Mouse (Mus musculus) CH12.LX (cell line): ENCODE data around the gene Fam213a.

ENCODE experiments used
- CTCF ChIP-seq, 2 experiments: IDR thresholded peaks in 1 of 2; conservative IDR thresholded peaks in 1 of 2; 2 replicates each; pipeline ENCODE4 v1.5.1; 2011 to 2012; ENCODE audit warnings: low read depth in 2 of 2, low read length in 2 of 2, improper control_type of control experiment in 1 of 2, inconsistent platforms in 1 of 2, mild to moderate bottlenecking in 1 of 2, moderate library complexity in 1 of 2
- EP300 ChIP-seq: IDR thresholded peaks from 2 replicates; pipeline ENCODE4 v1.6.1; 2011; ENCODE audit warnings: low read length, improper control_type of control experiment
- HCFC1 ChIP-seq: IDR thresholded peaks from 2 replicates; pipeline ENCODE4 v1.6.1; 2012; ENCODE audit warnings: low read depth, mild to moderate bottlenecking, inconsistent platforms, low read length, improper control_type of control experiment
- JUND ChIP-seq: conservative IDR thresholded peaks from 2 replicates; pipeline ENCODE4 v1.6.1; 2011; ENCODE audit warnings: low read depth, low read length, improper control_type of control experiment
- MAFK ChIP-seq: IDR thresholded peaks from 2 replicates; pipeline ENCODE4 v1.6.1; 2011; ENCODE audit warnings: low read length, improper control_type of control experiment; ENCODE audit not compliant: insufficient replicate concordance
- MAX ChIP-seq: IDR thresholded peaks from 2 replicates; pipeline ENCODE4 v1.6.1; 2011; ENCODE audit warnings: low read length, improper control_type of control experiment
- POLR2A ChIP-seq: IDR thresholded peaks from 2 replicates; pipeline ENCODE4 v1.6.1; 2011; ENCODE audit warnings: low read depth, mild to moderate bottlenecking, improper control_type of control experiment, low read length
- ZC3H11A ChIP-seq: IDR thresholded peaks from 2 replicates; pipeline ENCODE4 v1.6.1; 2012; ENCODE audit warnings: low read depth, mild to moderate bottlenecking, inconsistent platforms, low read length, improper control_type of control experiment

DNA sequence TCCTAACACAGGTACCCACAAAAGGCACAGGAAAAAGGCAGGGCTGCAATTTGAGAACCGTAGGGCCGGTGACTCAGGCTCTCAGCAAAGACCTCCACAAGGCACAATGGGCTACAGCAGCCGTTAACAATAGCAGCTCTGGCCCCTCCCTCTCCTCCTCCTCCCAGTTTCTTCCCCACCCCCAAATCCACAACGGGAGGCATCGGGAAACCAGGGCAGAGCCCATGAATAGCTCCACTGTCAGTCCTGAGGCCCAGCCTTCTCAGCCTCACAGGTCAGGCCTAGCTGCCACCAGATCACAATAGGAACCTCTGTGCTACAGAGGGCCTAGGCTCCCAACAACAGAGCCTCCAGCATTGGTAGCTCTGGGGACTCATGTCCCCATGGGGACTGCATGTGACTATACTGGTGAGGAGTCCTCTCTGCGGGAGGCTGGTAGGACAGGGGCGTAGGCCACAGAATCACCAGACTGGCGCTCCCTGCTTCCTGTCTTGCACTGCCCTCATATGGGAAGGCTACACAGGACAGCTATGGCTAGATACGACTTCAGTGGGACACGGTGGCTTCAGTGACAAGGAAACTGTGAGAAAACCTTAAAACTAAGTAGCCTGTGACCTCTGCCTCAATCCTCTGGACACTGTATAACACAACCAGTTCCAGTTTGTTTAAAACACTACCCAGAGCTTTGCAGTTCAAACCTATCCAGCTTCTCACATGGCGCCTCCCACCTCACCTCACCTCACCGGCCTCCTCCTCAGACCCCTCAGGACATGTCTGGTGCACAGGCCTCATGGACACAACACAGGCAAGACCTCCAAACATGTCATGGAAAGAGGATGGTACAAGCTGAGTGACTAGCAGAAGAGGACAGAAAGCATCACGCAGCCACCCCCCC is 57.1 kb downstream of the Fam213a start:
- TF ChIP-seq ZC3H11A (no peak), POLR2A (peak; percentile 23; the same call in 1 of the 2 replicates), CTCF (conservative IDR thresholded peaks at IDR 0.05 in 1 of 2, IDR thresholded peaks at IDR 0.05 in 1 of 2; ENCODE audit: low read depth in 2 of 2, low read length in 2 of 2) (peak in 1 of 2 experiments; percentile 42; a peak in 2 of 4 replicates), MAFK (no peak), HCFC1 (0 out of 2 replicates have a peak, but pooled peaks have one; percentile 15), EP300 (peak; percentile 24; the same call in 1 of the 2 replicates), MAX (no peak), JUND (no peak)
